Comparison of ENCODE assay signal across 7 mouse cellular contexts in genomic region chr17:22315247-22315646, GRCm38 (mm10). TPM values are rescaled to one million over a fixed set of nuclear protein-coding genes. Genes with fewer than 3 reads are reported as not detected.
DNase-seq lines count a peak whose midpoint lies in the region; ATAC-seq lines count a peak whose summit lies in the region.
"Not testable (repeated sequence)": the region's sequence is repeated elsewhere in the genome, so short reads cannot be mapped to it uniquely, and the experiment has no call there.

No protein-coding gene starts in this region.

- 23% methylated on average over 2 of the region's 2 CpGs for WGBS in forebrain, embryonic 12.5 days
- 10% methylated on average over 2 of the region's 2 CpGs for WGBS in heart, embryonic 15.5 days
- 10% methylated on average over 2 of the region's 2 CpGs for WGBS in intestine, embryonic 15.5 days
- 16% methylated on average over 2 of the region's 2 CpGs for WGBS in limb, embryonic 13.5 days
- WGBS in lung, embryonic 16.5 days = 9% methylated on average over 2 of the region's 2 CpGs
- WGBS in neural tube, embryonic 11.5 days = 18% methylated on average over 2 of the region's 2 CpGs

- peak overlapping the region; percentile 57 for H3K4me3 ChIP-seq in forebrain, embryonic 12.5 days (replicated peaks)
- peak overlapping the region; percentile 68 for H3K4me3 ChIP-seq in heart, embryonic 15.5 days
- H3K4me3 ChIP-seq in intestine, embryonic 15.5 days (replicated peaks) = peak overlapping the region; percentile 65
- H3K4me3 ChIP-seq in limb, embryonic 13.5 days = peak overlapping the region; percentile 64
- peak overlapping the region; percentile 65 for H3K4me3 ChIP-seq in lung, embryonic 16.5 days (ENCODE audit: low read length)
- peak overlapping the region; percentile 51 for H3K4me3 ChIP-seq in neural tube, embryonic 11.5 days (ENCODE audit: low read depth, low read length)

- not testable (repeated sequence) for H3K4me1 ChIP-seq in forebrain, embryonic 12.5 days; heart, embryonic 15.5 days (replicated peaks); intestine, embryonic 15.5 days (replicated peaks); limb, embryonic 13.5 days; lung, embryonic 16.5 days (replicated peaks; ENCODE audit: control insufficient read depth, insufficient read depth, low read length); neural tube, embryonic 11.5 days (ENCODE audit: control insufficient read depth, insufficient read depth, low read length)

- ATAC-seq in forebrain, embryonic 12.5 days (ENCODE audit: low FRiP score); heart, embryonic 15.5 days (replicated peaks; ENCODE audit: insufficient number of reproducible peaks, insufficient read depth, low FRiP score, low read depth); intestine, embryonic 15.5 days; limb, embryonic 13.5 days (ENCODE audit: low FRiP score, low read depth); lung, embryonic 16.5 days (ENCODE audit: low read depth): not testable (repeated sequence)
- 0 out of 2 replicates have a peak, but pooled peaks have one; percentile 6 for ATAC-seq in neural tube, embryonic 11.5 days (ENCODE audit: insufficient read depth, low FRiP score, low TSS enrichment)

- H3K27me3 ChIP-seq in forebrain, embryonic 12.5 days; heart, embryonic 15.5 days; intestine, embryonic 15.5 days (replicated peaks); limb, embryonic 13.5 days; lung, embryonic 16.5 days (ENCODE audit: control insufficient read depth, insufficient read depth, low read depth, low read length); neural tube, embryonic 11.5 days (ENCODE audit: control insufficient read depth, insufficient read depth, low read length): not testable (repeated sequence)

- H3K36me3 ChIP-seq in forebrain, embryonic 12.5 days (replicated peaks); heart, embryonic 15.5 days; intestine, embryonic 15.5 days; limb, embryonic 13.5 days; lung, embryonic 16.5 days (ENCODE audit: control insufficient read depth, insufficient read depth, low read length); neural tube, embryonic 11.5 days (ENCODE audit: control insufficient read depth, insufficient read depth, low read length): not testable (repeated sequence)

- not testable (repeated sequence) for H3K27ac ChIP-seq in forebrain, embryonic 12.5 days; lung, embryonic 16.5 days (ENCODE audit: low read length); neural tube, embryonic 11.5 days (ENCODE audit: low read depth, low read length)
- H3K27ac ChIP-seq in heart, embryonic 15.5 days = peak overlapping the region; percentile 86
- H3K27ac ChIP-seq in intestine, embryonic 15.5 days = peak overlapping the region; percentile 86
- H3K27ac ChIP-seq in limb, embryonic 13.5 days = 0 out of 2 replicates have a peak overlapping the region, but pooled peaks have one; percentile 58

- peak; percentile 12 for DNase-seq in cerebellum, adult 11-12 months
- DNase-seq in neural tube, embryonic 11.5 days (ENCODE audit: low spot score) = not testable (repeated sequence)

- peak overlapping the region; percentile 49; the same call in 1 of the 2 replicates for H3K9ac ChIP-seq in forebrain, embryonic 12.5 days
- peak overlapping the region; percentile 81 for H3K9ac ChIP-seq in heart, embryonic 15.5 days
- H3K9ac ChIP-seq in intestine, embryonic 15.5 days = peak overlapping the region; percentile 32
- H3K9ac ChIP-seq in limb, embryonic 13.5 days = peak overlapping the region; percentile 74
- H3K9ac ChIP-seq in lung, embryonic 16.5 days (ENCODE audit: low read length) = peak overlapping the region; percentile 75
- peak overlapping the region; percentile 35; the same call in 1 of the 2 replicates for H3K9ac ChIP-seq in neural tube, embryonic 11.5 days (ENCODE audit: low read length)

- H3K9me3 ChIP-seq in forebrain, embryonic 12.5 days; heart, embryonic 15.5 days (replicated peaks); intestine, embryonic 15.5 days; limb, embryonic 13.5 days; lung, embryonic 16.5 days (ENCODE audit: control insufficient read depth, low read length); neural tube, embryonic 11.5 days (ENCODE audit: control insufficient read depth, low read length): not testable (repeated sequence)

- peak overlapping the region; percentile 50 for H3K4me2 ChIP-seq in forebrain, embryonic 12.5 days
- H3K4me2 ChIP-seq in heart, embryonic 15.5 days = peak overlapping the region; percentile 64
- peak overlapping the region; percentile 54 for H3K4me2 ChIP-seq in intestine, embryonic 15.5 days (replicated peaks)
- peak overlapping the region; percentile 62 for H3K4me2 ChIP-seq in limb, embryonic 13.5 days (replicated peaks)
- H3K4me2 ChIP-seq in lung, embryonic 16.5 days (ENCODE audit: low read depth, low read length) = peak overlapping the region; percentile 57
- peak overlapping the region; percentile 39 for H3K4me2 ChIP-seq in neural tube, embryonic 11.5 days (ENCODE audit: low read depth)

RNA-seq across cellular contexts. Expression of gene CT030661.1, which starts 0.6 kb away (rescaled TPM):
- polyA plus RNA-seq in forebrain, embryonic 12.5 days (2016; fragmentation: Nextera tagmentation; extraction: Ambion mirVana) = 11.7 and 12.0 TPM in 2 replicates
- 7.0 and 7.1 TPM in 2 replicates for polyA plus RNA-seq in heart, embryonic 15.5 days (2015; fragmentation: Nextera tagmentation; extraction: Ambion mirVana)
- polyA plus RNA-seq in intestine, embryonic 15.5 days (2015; fragmentation: Nextera tagmentation; extraction: Ambion mirVana) = 10.6 and 11.4 TPM in 2 replicates
- polyA plus RNA-seq in limb, embryonic 13.5 days (2015; fragmentation: Nextera tagmentation; extraction: Ambion mirVana) = 12.4 and 12.5 TPM in 2 replicates
- polyA plus RNA-seq in lung, embryonic 16.5 days (2015; fragmentation: Nextera tagmentation; extraction: Ambion mirVana) = 10.9 and 12.1 TPM in 2 replicates
- 11.9 and 12.8 TPM in 2 replicates for polyA plus RNA-seq in neural tube, embryonic 11.5 days (2014; fragmentation: Nextera tagmentation; extraction: Ambion mirVana)

RNA-seq across cellular contexts. Expression of gene Zfp944, which starts 46.0 kb away (rescaled TPM):
- 17.0 TPM in 2 replicates for polyA plus RNA-seq in forebrain, embryonic 12.5 days (2016; fragmentation: Nextera tagmentation; extraction: Ambion mirVana)
- polyA plus RNA-seq in heart, embryonic 15.5 days (2015; fragmentation: Nextera tagmentation; extraction: Ambion mirVana) = 8.0 and 8.3 TPM in 2 replicates
- 10.7 and 11.9 TPM in 2 replicates for polyA plus RNA-seq in intestine, embryonic 15.5 days (2015; fragmentation: Nextera tagmentation; extraction: Ambion mirVana)
- 15.3 and 16.7 TPM in 2 replicates for polyA plus RNA-seq in limb, embryonic 13.5 days (2015; fragmentation: Nextera tagmentation; extraction: Ambion mirVana)
- 12.4 and 12.9 TPM in 2 replicates for polyA plus RNA-seq in lung, embryonic 16.5 days (2015; fragmentation: Nextera tagmentation; extraction: Ambion mirVana)
- polyA plus RNA-seq in neural tube, embryonic 11.5 days (2014; fragmentation: Nextera tagmentation; extraction: Ambion mirVana) = 14.5 and 17.7 TPM in 2 replicates

RNA-seq across cellular contexts. Expression of gene Zfp758, which starts 46.0 kb away (rescaled TPM):
- polyA plus RNA-seq in forebrain, embryonic 12.5 days (2016; fragmentation: Nextera tagmentation; extraction: Ambion mirVana) = 10.0 and 10.1 TPM in 2 replicates
- polyA plus RNA-seq in heart, embryonic 15.5 days (2015; fragmentation: Nextera tagmentation; extraction: Ambion mirVana) = 5.5 and 5.7 TPM in 2 replicates
- 7.8 and 9.0 TPM in 2 replicates for polyA plus RNA-seq in intestine, embryonic 15.5 days (2015; fragmentation: Nextera tagmentation; extraction: Ambion mirVana)
- 9.0 and 9.2 TPM in 2 replicates for polyA plus RNA-seq in limb, embryonic 13.5 days (2015; fragmentation: Nextera tagmentation; extraction: Ambion mirVana)
- 9.2 and 10.4 TPM in 2 replicates for polyA plus RNA-seq in lung, embryonic 16.5 days (2015; fragmentation: Nextera tagmentation; extraction: Ambion mirVana)
- polyA plus RNA-seq in neural tube, embryonic 11.5 days (2014; fragmentation: Nextera tagmentation; extraction: Ambion mirVana) = 8.9 and 9.8 TPM in 2 replicates
